Mouse (Mus musculus) neural tube, embryonic 14.5 days (tissue): ENCODE measurements around the gene Rarg. TPM values are rescaled to one million over a fixed set of nuclear protein-coding genes. Genes with fewer than 3 reads are reported as not detected.
A peak's percentile ranks its signal among the peaks of the same experiment; 100 is the strongest.

Experiments used
- ATAC-seq: fragments of 200-750 bp; cut with Nextera tagmentation; 2 replicates; pipeline ENCODE4 v1.8.0; 2017; ENCODE audit warnings: low read depth, mild to moderate bottlenecking, moderate TSS enrichment, moderate library complexity
- H3K27ac ChIP-seq: fragments of 300-500 bp; sonication (generic); 2 replicates; pipeline ENCODE4 v1.5.1; 2014; ENCODE audit warnings: low read depth, mild to moderate bottlenecking, control low read depth, low read length, moderate library complexity, mixed read lengths
- H3K27me3 ChIP-seq: fragments of 300-500 bp; sonication (generic); 2 replicates; pipeline ENCODE4 v1.6.1; 2014; ENCODE audit warnings: low read length; ENCODE audit not compliant: control insufficient read depth, insufficient read depth
- H3K36me3 ChIP-seq: fragments of 300-500 bp; sonication (generic); 2 replicates; pipeline ENCODE4 v1.6.1; 2014; ENCODE audit warnings: low read length, mixed read lengths; ENCODE audit not compliant: control insufficient read depth, insufficient read depth
- H3K4me1 ChIP-seq: fragments of 300-500 bp; sonication (generic); 2 replicates; pipeline ENCODE4 v1.6.1; 2014; ENCODE audit warnings: low read length; ENCODE audit not compliant: control insufficient read depth, insufficient read depth
- H3K4me2 ChIP-seq: fragments of 300-500 bp; sonication (generic); 2 replicates; pipeline ENCODE4 v1.6.1; 2014; ENCODE audit warnings: mild to moderate bottlenecking, low read depth, low read length, control low read depth
- H3K4me3 ChIP-seq: fragments of 300-500 bp; sonication (generic); 2 replicates; pipeline ENCODE4 v1.5.1; 2014; ENCODE audit warnings: low read depth, low read length, control low read depth, mixed read lengths
- H3K9ac ChIP-seq: fragments of 300-500 bp; sonication (generic); replicated peaks from 2 replicates; pipeline ENCODE4 v1.6.1; 2014; ENCODE audit warnings: low read depth, mild to moderate bottlenecking, control low read depth, low read length, mixed read lengths
- H3K9me3 ChIP-seq: fragments of 300-500 bp; sonication (generic); 2 replicates; pipeline ENCODE4 v1.6.1; 2016; ENCODE audit warnings: low read length; ENCODE audit not compliant: control insufficient read depth
- WGBS: fragments of 180-500 bp; shearing (Covaris S2); extraction: QIAGEN DNeasy Blood & Tissue Kit; methylation state at CpG from one replicate; pipeline ENCODE4 v1.1.7; 2014; 5-methylcytosine and 5-hydroxymethylcytosine counted together
- polyA plus RNA-seq: library from polyadenylated mRNA; unstranded; fragments of >200 nt; fragmentation: Nextera tagmentation; extraction: Ambion mirVana; gene quantifications from 2 replicates; pipeline ENCODE4 v1.2.1, GENCODE M21; 2014

The Rarg gene
- polyA plus RNA-seq, 1 experiment from 2014 or later = 4.3 TPM

DNA sequence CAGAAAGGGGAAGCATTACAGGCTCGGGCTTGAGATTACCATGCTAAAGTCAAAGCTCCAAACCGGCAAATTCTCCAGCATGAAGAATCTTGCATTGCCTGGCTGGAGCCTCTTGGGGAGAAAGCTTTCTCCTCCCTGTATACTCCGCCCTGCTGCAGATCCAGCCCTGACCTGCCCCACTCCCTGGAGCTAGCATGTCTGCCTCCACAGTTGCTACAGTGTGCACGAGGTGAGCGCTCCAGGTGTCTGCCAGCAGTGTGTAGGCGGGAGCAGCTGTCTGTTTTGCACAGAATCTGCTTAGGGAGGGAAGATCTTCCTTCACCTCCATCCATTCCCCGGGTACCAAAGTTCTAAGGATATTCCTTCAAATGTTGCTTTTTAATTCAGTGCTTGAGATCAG, 5.3 kb upstream of the Rarg start:
- no peak overlapping the region for H3K9ac ChIP-seq
- ATAC-seq = no peak
- no peak overlapping the region for H3K27ac ChIP-seq
- WGBS = 60% methylated on average over 7 of the region's 7 CpGs
- H3K4me1 ChIP-seq = peaks cover under 1% of the 10 kb centered on the region; the same call in 1 of the 2 replicates
- peaks cover 8% of the 10 kb centered on the region; the same call in 1 of the 2 replicates for H3K27me3 ChIP-seq
- no peak overlapping the region for H3K4me3 ChIP-seq
- H3K9me3 ChIP-seq = no peaks in the 10 kb centered on the region
- no peak overlapping the region for H3K4me2 ChIP-seq
- no peaks in the 10 kb centered on the region for H3K36me3 ChIP-seq

DNA sequence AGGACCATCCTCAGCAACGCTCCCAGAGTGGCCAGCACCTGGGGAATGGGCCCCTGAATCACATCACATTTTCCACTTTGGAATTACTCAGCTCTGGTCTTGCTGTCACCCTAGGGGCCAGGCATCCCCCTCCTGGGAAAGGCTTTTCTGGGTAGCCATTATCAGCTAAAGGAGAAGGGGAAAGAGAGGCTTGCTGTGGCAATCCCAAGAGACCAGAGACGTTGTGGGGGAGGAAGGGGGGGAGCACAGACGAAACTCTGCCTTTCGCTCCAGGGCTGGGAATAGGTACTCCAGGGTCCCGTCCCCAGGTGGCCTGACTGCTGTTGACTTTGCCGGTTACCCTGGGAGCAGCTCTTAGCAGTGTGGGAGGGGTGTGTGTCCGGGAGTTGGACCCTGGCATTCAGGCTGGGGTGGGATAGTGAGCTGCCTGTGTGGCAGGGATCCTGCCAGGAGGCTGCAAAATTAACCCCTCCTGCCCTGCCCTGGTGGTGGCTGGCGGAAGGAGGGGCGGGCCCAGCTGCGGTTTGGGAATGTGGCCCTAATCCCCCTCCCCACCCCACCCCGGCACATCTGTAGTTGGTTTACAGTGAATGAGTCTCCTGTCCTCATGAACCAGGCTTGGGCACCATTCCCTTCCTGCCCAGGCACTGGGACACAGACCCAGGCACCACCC, 1.4 kb upstream of the Rarg start:
- peaks cover 13% of the 10 kb centered on the region; the same call in 1 of the 2 replicates for H3K27me3 ChIP-seq
- H3K4me2 ChIP-seq = no peak overlapping the region
- no peak for ATAC-seq
- no peaks in the 10 kb centered on the region for H3K36me3 ChIP-seq
- no peak overlapping the region for H3K27ac ChIP-seq
- no peak overlapping the region for H3K9ac ChIP-seq
- 16% methylated on average over 11 of the region's 11 CpGs for WGBS
- H3K9me3 ChIP-seq = no peaks in the 10 kb centered on the region
- peaks cover 4% of the 10 kb centered on the region; the same call in 1 of the 2 replicates for H3K4me1 ChIP-seq
- H3K4me3 ChIP-seq = no peak overlapping the region

DNA sequence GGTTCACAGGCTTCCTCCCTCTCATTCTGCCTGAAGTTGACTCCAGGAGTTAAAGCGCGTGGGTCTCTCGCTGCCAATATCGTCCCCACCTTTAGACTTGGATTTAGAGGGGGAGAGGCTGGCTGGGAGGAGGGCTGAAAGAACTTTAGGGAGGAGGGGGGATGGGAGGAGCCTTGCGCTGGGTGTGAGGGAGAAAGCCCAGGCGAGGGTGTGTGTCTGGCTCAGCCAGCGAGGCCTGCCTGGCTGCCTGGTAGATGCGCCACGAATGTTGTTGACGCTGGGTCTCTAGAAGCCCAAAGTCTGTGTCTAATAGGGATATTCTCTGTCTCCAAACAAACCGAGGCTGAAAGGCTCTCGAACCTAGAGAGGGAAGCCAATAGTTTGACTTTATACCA, 756 bp upstream of the Rarg start:
- Histone ChIP-seq H3K4me3 (peak overlapping the region; percentile 50), H3K9ac (no peak overlapping the region), H3K4me1 (peaks cover 4% of the 10 kb centered on the region; the same call in 1 of the 2 replicates), H3K27ac (no peak overlapping the region), H3K4me2 (peak overlapping the region; percentile 92), H3K9me3 (no peaks in the 10 kb centered on the region), H3K36me3 (no peaks in the 10 kb centered on the region), H3K27me3 (peaks cover 13% of the 10 kb centered on the region; the same call in 1 of the 2 replicates)
- no peak for ATAC-seq
- 6% methylated on average over 12 of the region's 12 CpGs for WGBS

DNA sequence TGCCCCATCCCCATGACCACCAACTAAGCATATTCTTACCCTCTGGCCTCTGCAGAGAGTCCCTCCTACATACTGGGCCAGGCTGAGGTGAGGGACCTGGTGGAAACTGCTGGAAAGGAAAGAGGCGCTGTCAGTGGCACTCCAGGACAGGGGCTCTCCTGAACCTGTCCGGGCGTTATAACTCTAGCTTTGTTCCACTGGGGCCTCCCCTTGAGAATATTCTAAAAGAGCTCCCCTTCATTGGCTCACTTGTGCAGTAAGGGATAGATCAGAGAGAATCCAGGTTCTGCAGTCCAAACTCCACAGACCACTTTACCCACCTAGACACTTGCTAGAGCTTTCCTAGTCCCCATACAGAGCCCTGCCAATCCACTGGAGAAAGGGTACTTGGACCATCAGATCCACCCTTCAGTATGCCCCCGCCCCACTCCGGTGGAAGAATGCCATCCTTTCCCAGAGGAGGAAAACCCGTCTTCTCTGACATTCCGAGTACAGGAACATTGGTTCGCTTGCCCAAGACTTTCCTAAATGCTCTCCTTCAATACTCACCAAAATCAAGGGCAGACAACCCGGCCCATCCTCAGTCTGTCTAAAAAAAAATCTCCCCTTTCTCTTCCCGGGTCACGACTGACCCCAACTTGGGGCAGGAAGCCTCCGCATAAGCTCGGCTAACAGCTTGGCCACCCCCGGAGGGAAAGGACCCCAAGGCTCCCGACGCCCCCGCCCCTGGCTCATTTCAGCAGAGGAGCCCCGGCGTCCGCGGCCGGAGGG, 701 bp downstream of the Rarg start:
- Histone ChIP-seq H3K9me3 (no peaks in the 10 kb centered on the region), H3K4me2 (peak overlapping the region; percentile 92), H3K9ac (peak overlapping the region; percentile 47), H3K27ac (no peak overlapping the region), H3K4me3 (peak overlapping the region; percentile 50), H3K36me3 (no peaks in the 10 kb centered on the region), H3K27me3 (peaks cover 13% of the 10 kb centered on the region; the same call in 1 of the 2 replicates), H3K4me1 (peaks cover 4% of the 10 kb centered on the region; the same call in 1 of the 2 replicates)
- WGBS = 7% methylated on average over 22 of the region's 22 CpGs
- peak; percentile 9; the same call in 1 of the 2 replicates for ATAC-seq

DNA sequence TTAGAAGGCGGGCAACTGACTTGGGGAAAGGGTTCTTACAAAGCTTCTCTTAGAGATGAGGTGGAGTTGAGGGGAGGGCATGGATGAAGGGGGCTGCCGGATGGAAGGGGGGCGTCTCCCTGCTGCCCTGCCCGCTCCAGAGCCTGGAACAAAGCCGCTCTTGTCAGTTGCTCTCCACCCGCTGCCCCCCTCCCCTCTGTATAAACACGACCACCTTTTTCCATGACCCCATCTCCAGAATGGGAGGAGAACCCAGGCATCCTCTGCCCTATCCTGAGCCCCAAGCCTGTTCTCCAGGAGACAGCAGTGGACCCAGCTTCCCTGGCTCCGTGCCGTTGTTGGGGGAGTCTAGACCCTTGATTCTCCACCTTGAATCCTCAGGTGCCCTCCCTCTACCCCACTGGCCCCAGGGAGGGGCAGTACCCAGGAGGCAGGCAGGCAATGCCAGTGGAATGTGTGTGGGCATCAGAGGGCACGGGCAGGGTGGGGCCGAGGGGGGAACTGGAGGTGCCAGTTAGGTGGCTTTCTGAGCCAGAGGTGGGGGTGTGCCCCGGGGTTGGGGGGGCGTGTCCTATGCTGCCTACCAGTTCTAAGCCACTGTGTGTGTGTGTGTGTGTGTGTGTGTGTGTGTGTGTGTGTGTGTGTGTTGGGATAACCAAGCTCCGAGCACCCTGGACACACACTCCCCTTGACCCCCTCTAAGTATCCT, 1.6 kb downstream of the Rarg start:
- ATAC-seq = no peak
- Histone ChIP-seq H3K4me2 (no peak overlapping the region), H3K27ac (no peak overlapping the region), H3K9me3 (no peaks in the 10 kb centered on the region), H3K36me3 (no peaks in the 10 kb centered on the region), H3K9ac (no peak overlapping the region), H3K27me3 (peaks cover 13% of the 10 kb centered on the region; the same call in 1 of the 2 replicates), H3K4me3 (no peak overlapping the region), H3K4me1 (peaks cover 4% of the 10 kb centered on the region; the same call in 1 of the 2 replicates)
- 67% methylated on average over 14 of the region's 14 CpGs for WGBS

DNA sequence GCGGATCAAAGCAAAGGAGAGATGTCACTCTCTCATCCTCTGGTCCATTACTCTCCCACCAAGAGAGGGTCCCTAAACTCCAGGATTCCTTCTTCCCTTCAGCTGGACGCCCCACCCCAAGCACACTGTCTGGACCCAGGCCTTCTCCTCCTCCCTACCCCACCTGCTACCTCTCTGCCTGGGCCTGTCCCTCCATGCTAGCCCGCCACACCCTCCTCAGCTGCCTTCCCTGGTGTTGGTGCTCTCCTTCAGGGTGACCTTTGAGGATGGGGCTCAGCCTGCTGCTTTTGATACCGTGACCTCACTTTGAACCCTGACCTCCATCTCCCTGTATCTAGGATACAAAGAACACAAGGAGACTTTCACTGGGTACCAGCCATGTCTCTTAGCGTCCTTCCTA, 6.8 kb downstream of the Rarg start:
- Histone ChIP-seq H3K27me3 (peaks cover 3% of the 10 kb centered on the region; the same call in 1 of the 2 replicates), H3K4me3 (no peak overlapping the region), H3K4me2 (no peak overlapping the region), H3K27ac (no peak overlapping the region), H3K36me3 (no peaks in the 10 kb centered on the region), H3K9me3 (no peaks in the 10 kb centered on the region), H3K4me1 (peaks cover 6% of the 10 kb centered on the region; the same call in 1 of the 2 replicates), H3K9ac (no peak overlapping the region)
- 45% methylated on average over 5 of the region's 5 CpGs for WGBS
- ATAC-seq = no peak

DNA sequence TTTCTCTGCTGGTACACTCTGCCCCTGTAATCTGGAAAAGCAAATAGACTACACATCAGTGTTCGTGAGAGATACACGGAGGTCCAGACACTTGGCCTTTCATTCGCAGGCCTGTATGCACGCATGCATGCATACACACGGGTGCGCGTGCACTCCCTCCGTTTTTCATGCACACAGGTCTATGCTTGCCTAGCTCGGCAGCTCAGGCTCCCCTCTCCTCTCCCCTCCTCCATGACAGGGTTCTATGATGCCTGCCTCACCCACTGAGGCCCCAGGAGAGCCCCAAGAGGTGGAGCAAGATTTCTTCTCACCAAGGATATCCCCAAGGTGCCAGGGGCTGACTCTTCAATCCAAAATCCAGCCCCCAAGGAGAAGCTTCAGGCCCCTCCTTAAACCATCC, 7.3 kb downstream of the Rarg start:
- Histone ChIP-seq H3K4me3 (no peak overlapping the region), H3K9me3 (no peaks in the 10 kb centered on the region), H3K27me3 (peaks cover 3% of the 10 kb centered on the region; the same call in 1 of the 2 replicates), H3K9ac (no peak overlapping the region), H3K36me3 (no peaks in the 10 kb centered on the region), H3K27ac (no peak overlapping the region), H3K4me2 (peak overlapping the region; percentile 22; the same call in 1 of the 2 replicates), H3K4me1 (peaks cover 6% of the 10 kb centered on the region; the same call in 1 of the 2 replicates)
- ATAC-seq = no peak
- 47% methylated on average over 9 of the region's 9 CpGs for WGBS

DNA sequence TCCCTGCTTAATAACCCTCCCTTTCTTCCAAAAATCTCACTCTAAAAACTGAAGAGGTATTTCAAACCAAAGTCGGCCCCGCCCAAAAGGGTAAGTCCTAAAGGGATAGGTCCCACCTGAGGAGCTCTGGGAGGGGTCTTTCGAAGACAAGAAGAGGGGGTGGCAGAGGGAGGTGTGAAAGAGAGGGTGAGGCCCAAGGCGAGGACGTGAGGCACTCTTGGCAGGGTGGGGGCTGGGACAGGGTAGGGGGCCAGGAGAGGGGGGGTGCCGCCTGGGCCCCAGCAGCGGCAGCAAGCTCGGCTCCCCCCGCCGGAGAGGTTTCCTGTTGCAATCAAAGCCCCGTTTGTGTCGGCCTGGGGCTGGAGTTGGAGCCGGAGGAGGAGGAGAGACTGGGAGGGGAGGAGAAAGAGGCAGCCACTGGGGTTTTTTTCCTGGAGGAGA, 8.0 kb downstream of the Rarg start:
- Histone ChIP-seq H3K9ac (no peak overlapping the region), H3K27ac (no peak overlapping the region), H3K4me2 (peak overlapping the region; percentile 22; the same call in 1 of the 2 replicates), H3K4me3 (no peak overlapping the region), H3K27me3 (peaks cover 5% of the 10 kb centered on the region), H3K36me3 (no peaks in the 10 kb centered on the region), H3K4me1 (peaks cover 9% of the 10 kb centered on the region; the same call in 1 of the 2 replicates), H3K9me3 (no peaks in the 10 kb centered on the region)
- WGBS = 8% methylated on average over 10 of the region's 13 CpGs
- no peak for ATAC-seq
